Mouse (Mus musculus): ENCODE measurements around the gene Ntn4.
"Not testable (repeated sequence)": the region's sequence is repeated elsewhere in the genome, so short reads cannot be mapped to it uniquely, and the experiment has no call there.

Ntn4 gene

GRCm38 (mm10) chr10:93683896-93684295, 43.4 kb downstream of the Ntn4 start:
- no peak for DNase-seq (ENCODE audit: low spot score in 2 of 2)

- DNase-seq (ENCODE audit: low spot score in 2 of 2), result not testable (repeated sequence)
These were observed 44.9 kb downstream of the Ntn4 start for GRCm38 (mm10) chr10:93685416-93685815.

GRCm38 (mm10) chr10:93686579-93686978, 46.1 kb downstream of the Ntn4 start:
- no peak for DNase-seq (ENCODE audit: low spot score in 2 of 2)

- DNase-seq (ENCODE audit: low spot score in 2 of 2), result no peak
These were observed 47.3 kb downstream of the Ntn4 start for GRCm38 (mm10) chr10:93687781-93688180.

- DNase-seq (ENCODE audit: low spot score in 2 of 2), result no peak
These were observed 48.1 kb downstream of the Ntn4 start for GRCm38 (mm10) chr10:93688306-93689171.

GRCm38 (mm10) chr10:93691344-93691743, 50.9 kb downstream of the Ntn4 start:
- DNase-seq (ENCODE audit: low spot score in 2 of 2), result no peak

GRCm38 (mm10) chr10:93695043-93695791, 54.7 kb downstream of the Ntn4 start:
- DNase-seq (ENCODE audit: low spot score in 2 of 2), result no peak

GRCm38 (mm10) chr10:93696001-93696400, 55.5 kb downstream of the Ntn4 start:
- DNase-seq (ENCODE audit: low spot score in 2 of 2), result no peak

- no peak for DNase-seq (ENCODE audit: low spot score in 2 of 2)
These were observed 57.5 kb downstream of the Ntn4 start for GRCm38 (mm10) chr10:93697866-93698483.

- no peak for DNase-seq (ENCODE audit: low spot score in 2 of 2)
These were observed 59.4 kb downstream of the Ntn4 start for GRCm38 (mm10) chr10:93699689-93700478.

- no peak for DNase-seq (ENCODE audit: low spot score in 2 of 2)
These were observed 60.3 kb downstream of the Ntn4 start for GRCm38 (mm10) chr10:93700589-93701363.

GRCm38 (mm10) chr10:93703946-93704345, 63.5 kb downstream of the Ntn4 start:
- DNase-seq (ENCODE audit: low spot score in 2 of 2), result no peak

GRCm38 (mm10) chr10:93707149-93708075, 66.9 kb downstream of the Ntn4 start:
- DNase-seq (ENCODE audit: low spot score in 2 of 2), result no peak

GRCm38 (mm10) chr10:93708076-93708473, 67.6 kb downstream of the Ntn4 start:
- no peak for DNase-seq (ENCODE audit: low spot score in 2 of 2)

- no peak for DNase-seq (ENCODE audit: low spot score in 2 of 2)
These were observed 68.0 kb downstream of the Ntn4 start for GRCm38 (mm10) chr10:93708515-93708914.

GRCm38 (mm10) chr10:93709536-93709935, 69.1 kb downstream of the Ntn4 start:
- no peak for DNase-seq (ENCODE audit: low spot score in 2 of 2)

GRCm38 (mm10) chr10:93721625-93722337, 81.3 kb downstream of the Ntn4 start:
- DNase-seq (ENCODE audit: low spot score in 2 of 2), result no peak

- no peak for DNase-seq (ENCODE audit: low spot score in 2 of 2)
These were observed 83.6 kb downstream of the Ntn4 start for GRCm38 (mm10) chr10:93723942-93724542.

- no peak for DNase-seq (ENCODE audit: low spot score in 2 of 2)
These were observed 87.7 kb downstream of the Ntn4 start for GRCm38 (mm10) chr10:93728131-93728530.
